Mouse (Mus musculus): ENCODE results near the gene Trmt6. TPM values are rescaled to one million over a fixed set of nuclear protein-coding genes. Genes with fewer than 3 reads are reported as not detected.
A peak's percentile ranks its signal among the peaks of the same experiment; 100 is the strongest.

The Trmt6 gene
- 1 to 10 TPM; 5.5 to 6.4 TPM for total RNA-seq (2021)

GRCm38 (mm10) chr2:132815608-132816314 lies at the start of gene Trmt6, which contains the start of gene Mcm8:
Trmt6 (minus strand) TSS chr2:132816055.
Mcm8 (plus strand) TSS chr2:132816141.
- DNase-seq (ENCODE audit: low spot score): peak; percentile 79
- intact Hi-C loops (cut with DNase I): loop anchor here (10.0 kb wide), 3 partner anchors 131 to 561 kb away; partner anchors contain the start of genes Pcna and Shld1

GRCm38 (mm10) chr2:132863325-132863724 lies 47.5 kb upstream of the Trmt6 start:
- no peak for DNase-seq (ENCODE audit: low spot score)
- intact Hi-C loops (cut with DNase I): no loop called here

- no peak for DNase-seq (ENCODE audit: low spot score)
- intact Hi-C loops (cut with DNase I): no loop called here
These were observed 45.6 kb upstream of the Trmt6 start for GRCm38 (mm10) chr2:132861456-132861855.

- DNase-seq (ENCODE audit: low spot score): no peak
- intact Hi-C loops (cut with DNase I): no loop called here
These were observed 44.6 kb upstream of the Trmt6 start for GRCm38 (mm10) chr2:132860435-132860834.

- no peak for DNase-seq (ENCODE audit: low spot score)
- intact Hi-C loops (cut with DNase I): no loop called here
These were observed 40.5 kb upstream of the Trmt6 start for GRCm38 (mm10) chr2:132856333-132856732.

- intact Hi-C loops (cut with DNase I): no loop called here
- DNase-seq (ENCODE audit: low spot score): no peak
These were observed 37.2 kb upstream of the Trmt6 start for GRCm38 (mm10) chr2:132853051-132853450.

GRCm38 (mm10) chr2:132849141-132849540 lies 33.3 kb upstream of the Trmt6 start:
- DNase-seq (ENCODE audit: low spot score): no peak
- intact Hi-C loops (cut with DNase I): no loop called here

GRCm38 (mm10) chr2:132848361-132848760 lies 32.5 kb upstream of the Trmt6 start:
- intact Hi-C loops (cut with DNase I): no loop called here
- no peak for DNase-seq (ENCODE audit: low spot score)

GRCm38 (mm10) chr2:132847581-132847980 lies 31.7 kb upstream of the Trmt6 start:
- intact Hi-C loops (cut with DNase I): no loop called here

GRCm38 (mm10) chr2:132846407-132847358 lies 30.8 kb upstream of the Trmt6 start, which contains the start of gene Crls1:
Crls1 (plus strand) TSS chr2:132846666.
- DNase-seq (ENCODE audit: low spot score): peak; percentile 85
- intact Hi-C loops (cut with DNase I): loop anchor here (1.0 kb wide), 1 partner anchor 57 kb away; no protein-coding TSS in a partner anchor

More at GRCm38 (mm10) chr2:132847581-132847980, 31.7 kb upstream of the Trmt6 start:
- DNase-seq (ENCODE audit: low spot score): no peak

GRCm38 (mm10) chr2:132841071-132841470 lies 25.2 kb upstream of the Trmt6 start:
- intact Hi-C loops (cut with DNase I): no loop called here
- DNase-seq (ENCODE audit: low spot score): no peak

- intact Hi-C loops (cut with DNase I): no loop called here
- no peak for DNase-seq (ENCODE audit: low spot score)
These were observed 12.9 kb downstream of the Trmt6 start for GRCm38 (mm10) chr2:132802976-132803375.

GRCm38 (mm10) chr2:132794204-132794586 lies 21.7 kb downstream of the Trmt6 start:
- intact Hi-C loops (cut with DNase I): no loop called here
- no peak for DNase-seq (ENCODE audit: low spot score)

- intact Hi-C loops (cut with DNase I): no loop called here
- no peak for DNase-seq (ENCODE audit: low spot score)
These were observed 22.2 kb downstream of the Trmt6 start for GRCm38 (mm10) chr2:132793441-132794203.

- intact Hi-C loops (cut with DNase I): no loop called here
- no peak for DNase-seq (ENCODE audit: low spot score)
These were observed 31.8 kb downstream of the Trmt6 start for GRCm38 (mm10) chr2:132784039-132784438.

GRCm38 (mm10) chr2:132781439-132782068 lies 34.3 kb downstream of the Trmt6 start:
- peak; percentile 32 for DNase-seq (ENCODE audit: low spot score)

GRCm38 (mm10) chr2:132780978-132781377 lies 34.9 kb downstream of the Trmt6 start, which contains the start of gene Chgb:
Chgb (plus strand) TSS chr2:132781278.
- DNase-seq (ENCODE audit: low spot score): no peak
- intact Hi-C loops (cut with DNase I): no loop called here

More at GRCm38 (mm10) chr2:132781439-132782068, 34.3 kb downstream of the Trmt6 start:
- intact Hi-C loops (cut with DNase I): no loop called here

GRCm38 (mm10) chr2:132770822-132771221 lies 45.0 kb downstream of the Trmt6 start:
- DNase-seq (ENCODE audit: low spot score): no peak
- intact Hi-C loops (cut with DNase I): no loop called here

- intact Hi-C loops (cut with DNase I): no loop called here
These were observed 57.9 kb downstream of the Trmt6 start for GRCm38 (mm10) chr2:132757911-132758310.

More at GRCm38 (mm10) chr2:132757911-132758310, 57.9 kb downstream of the Trmt6 start:
- DNase-seq (ENCODE audit: low spot score): no peak
